Mouse (Mus musculus): ENCODE measurements at regions not wholly inside any gene's neighbourhood (a gene's known extent, or its start where the extent isn't known, plus 50 kb on each side); places are given as distances from the start of the nearest gene placed in this dataset.

DNA sequence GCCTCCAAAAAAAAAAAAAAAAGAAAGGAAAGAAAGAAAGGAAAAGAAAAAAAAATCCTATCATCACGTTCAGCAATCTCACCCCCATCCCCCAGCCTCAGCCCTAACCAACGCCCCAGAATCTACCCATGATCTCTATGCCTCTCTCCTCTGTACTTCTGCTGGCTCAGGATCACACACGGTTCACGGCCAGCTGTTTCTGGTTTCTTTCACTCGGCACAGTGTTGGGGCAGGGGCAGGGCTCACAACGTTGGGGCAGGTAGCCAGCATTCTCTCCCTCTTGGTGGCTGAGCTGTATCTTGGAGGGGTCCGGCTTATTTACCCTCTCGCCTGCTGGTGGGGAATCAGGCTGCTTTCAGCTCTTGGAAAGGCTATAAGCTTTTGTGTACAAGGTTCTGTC, 64.7 kb upstream of the Stx16 start:
- peak; percentile 33; the same call in 1 of the 2 replicates for ATAC-seq (ENCODE audit: insufficient read depth, low FRiP score)
- H3K4me1 ChIP-seq (ENCODE audit: control insufficient read depth, insufficient read depth, low read length): peaks cover 16% of the 10 kb centered on the region
- H3K9me3 ChIP-seq (replicated peaks; ENCODE audit: control insufficient read depth, low read length): no peaks in the 10 kb centered on the region
- H3K36me3 ChIP-seq (ENCODE audit: control insufficient read depth, insufficient read depth, low read length): no peaks in the 10 kb centered on the region
- H3K27ac ChIP-seq (ENCODE audit: low read length): peak overlapping the region; percentile 81
- 0 out of 2 replicates have a peak overlapping the region, but pooled peaks have one; percentile 2 for H3K9ac ChIP-seq (ENCODE audit: low read length)
- 23% methylated on average over 8 of the region's 8 CpGs for WGBS
- H3K4me2 ChIP-seq (ENCODE audit: low read depth, low read length): peak overlapping the region; percentile 14; the same call in 1 of the 2 replicates
- no peaks in the 10 kb centered on the region for H3K27me3 ChIP-seq (ENCODE audit: control insufficient read depth, insufficient read depth, low read length)
- no peak overlapping the region for H3K4me3 ChIP-seq (replicated peaks; ENCODE audit: low read length)

DNA sequence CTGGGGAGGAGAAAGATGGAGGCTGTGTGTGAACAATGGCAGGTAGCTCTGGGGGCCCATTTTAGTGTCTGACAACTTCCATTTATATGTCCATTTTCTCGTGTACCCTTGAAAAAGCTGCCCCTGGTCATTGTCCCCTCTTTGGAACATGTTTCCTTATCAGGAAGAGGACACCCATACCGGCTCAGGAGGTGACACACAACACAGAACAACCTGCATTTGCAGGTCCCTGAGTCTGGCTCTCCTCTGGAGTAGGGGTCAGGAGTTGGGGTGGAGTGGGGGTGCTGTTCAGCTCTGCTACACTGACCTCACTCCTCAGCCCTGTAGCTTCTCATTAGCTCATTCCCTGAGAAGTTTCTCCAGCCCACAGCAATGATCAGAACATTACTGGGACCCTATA, 61.7 kb upstream of the Stx16 start:
- H3K9ac ChIP-seq (ENCODE audit: low read length): no peak overlapping the region
- no peak overlapping the region for H3K27ac ChIP-seq (ENCODE audit: low read length)
- no peak overlapping the region for H3K4me3 ChIP-seq (replicated peaks; ENCODE audit: low read length)
- peaks cover 16% of the 10 kb centered on the region for H3K4me1 ChIP-seq (ENCODE audit: control insufficient read depth, insufficient read depth, low read length)
- H3K36me3 ChIP-seq (ENCODE audit: control insufficient read depth, insufficient read depth, low read length): no peaks in the 10 kb centered on the region
- 73% methylated on average over 2 of the region's 2 CpGs for WGBS
- ATAC-seq (ENCODE audit: insufficient read depth, low FRiP score): no peak
- no peak overlapping the region for H3K4me2 ChIP-seq (ENCODE audit: low read depth, low read length)
- H3K9me3 ChIP-seq (replicated peaks; ENCODE audit: control insufficient read depth, low read length): no peaks in the 10 kb centered on the region
- no peaks in the 10 kb centered on the region for H3K27me3 ChIP-seq (ENCODE audit: control insufficient read depth, insufficient read depth, low read length)

DNA sequence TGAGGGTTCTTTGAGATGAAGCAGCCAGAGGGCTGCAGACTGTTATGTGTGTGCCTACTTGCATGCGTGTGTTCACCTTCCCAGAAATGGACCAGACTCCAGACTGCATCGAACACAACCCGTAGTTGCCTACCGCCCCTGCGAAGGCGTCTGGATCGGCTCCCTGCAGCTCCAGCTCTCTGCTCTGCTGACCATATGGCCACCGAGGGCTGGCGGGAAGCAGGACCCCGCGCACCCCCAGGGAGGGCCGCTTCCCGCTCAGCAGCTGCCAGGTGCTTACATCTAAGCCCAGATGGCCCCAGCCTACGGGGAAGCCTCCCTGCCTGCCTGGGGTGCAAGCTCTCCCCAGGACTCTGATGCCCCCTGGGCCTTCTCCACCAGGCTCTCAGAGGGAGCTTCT, 60.8 kb upstream of the Stx16 start:
- Histone ChIP-seq H3K27ac (ENCODE audit: low read length) (no peak overlapping the region), H3K4me1 (ENCODE audit: control insufficient read depth, insufficient read depth, low read length) (peaks cover 9% of the 10 kb centered on the region; the same call in 1 of the 2 replicates), H3K9ac (ENCODE audit: low read length) (no peak overlapping the region; the same call in 1 of the 2 replicates), H3K27me3 (ENCODE audit: control insufficient read depth, insufficient read depth, low read length) (no peaks in the 10 kb centered on the region), H3K4me3 (replicated peaks; ENCODE audit: low read length) (no peak overlapping the region), H3K4me2 (ENCODE audit: low read depth, low read length) (no peak overlapping the region), H3K36me3 (ENCODE audit: control insufficient read depth, insufficient read depth, low read length) (no peaks in the 10 kb centered on the region), H3K9me3 (replicated peaks; ENCODE audit: control insufficient read depth, low read length) (no peaks in the 10 kb centered on the region)
- ATAC-seq (ENCODE audit: insufficient read depth, low FRiP score): no peak
- 41% methylated on average over 14 of the region's 14 CpGs for WGBS

DNA sequence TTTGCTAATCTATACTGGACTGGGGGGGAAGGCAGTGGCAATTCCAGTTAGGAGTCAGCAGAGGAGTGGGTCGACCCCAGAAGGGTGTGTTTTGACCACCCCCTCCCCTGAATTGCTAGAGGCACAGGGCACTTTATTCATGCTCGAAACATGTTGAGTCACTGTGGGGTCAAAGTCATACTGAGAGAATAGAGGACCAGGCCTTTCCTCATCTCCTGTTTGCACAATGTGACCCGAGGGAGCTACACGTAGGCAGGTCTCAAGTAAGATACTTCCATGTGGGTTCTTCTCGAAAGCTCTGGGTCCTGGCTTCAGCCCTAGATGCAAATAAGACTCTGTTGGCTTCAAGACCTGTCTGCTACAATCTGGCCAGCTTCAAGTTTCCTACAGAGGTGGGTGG, 60.0 kb upstream of the Stx16 start:
- ATAC-seq (ENCODE audit: insufficient read depth, low FRiP score): no peak
- 74% methylated on average over 5 of the region's 5 CpGs for WGBS
- H3K4me1 ChIP-seq (ENCODE audit: control insufficient read depth, insufficient read depth, low read length): peaks cover 12% of the 10 kb centered on the region
- H3K4me2 ChIP-seq (ENCODE audit: low read depth, low read length): no peak overlapping the region
- H3K36me3 ChIP-seq (ENCODE audit: control insufficient read depth, insufficient read depth, low read length): no peaks in the 10 kb centered on the region
- H3K9me3 ChIP-seq (replicated peaks; ENCODE audit: control insufficient read depth, low read length): no peaks in the 10 kb centered on the region
- no peak overlapping the region for H3K27ac ChIP-seq (ENCODE audit: low read length)
- no peaks in the 10 kb centered on the region for H3K27me3 ChIP-seq (ENCODE audit: control insufficient read depth, insufficient read depth, low read length)
- no peak overlapping the region for H3K9ac ChIP-seq (ENCODE audit: low read length)
- H3K4me3 ChIP-seq (replicated peaks; ENCODE audit: low read length): no peak overlapping the region

DNA sequence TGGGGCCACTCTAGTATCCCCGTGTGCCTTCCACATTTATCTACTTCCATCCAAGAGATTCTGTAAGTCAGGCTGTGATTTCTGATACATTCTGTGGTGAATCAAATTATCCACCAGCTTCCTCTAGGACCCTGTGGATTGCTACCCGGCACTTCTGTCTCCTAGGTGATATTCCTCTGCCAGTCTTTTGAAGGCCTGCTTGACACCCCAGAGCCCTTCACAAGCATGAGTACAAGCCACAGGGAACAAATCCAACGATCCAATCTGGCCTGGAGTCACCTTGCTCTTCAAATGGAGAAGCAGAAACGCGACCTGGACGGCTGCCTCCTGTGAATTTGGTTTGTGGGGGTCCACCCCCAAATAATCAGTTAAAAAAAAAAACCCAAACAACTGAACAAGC, 59.1 kb upstream of the Stx16 start:
- H3K9me3 ChIP-seq (replicated peaks; ENCODE audit: control insufficient read depth, low read length): no peaks in the 10 kb centered on the region
- no peak overlapping the region for H3K4me3 ChIP-seq (replicated peaks; ENCODE audit: low read length)
- no peak overlapping the region for H3K27ac ChIP-seq (ENCODE audit: low read length)
- peaks cover 15% of the 10 kb centered on the region for H3K4me1 ChIP-seq (ENCODE audit: control insufficient read depth, insufficient read depth, low read length)
- no peak overlapping the region for H3K4me2 ChIP-seq (ENCODE audit: low read depth, low read length)
- ATAC-seq (ENCODE audit: insufficient read depth, low FRiP score): no peak
- no peaks in the 10 kb centered on the region for H3K36me3 ChIP-seq (ENCODE audit: control insufficient read depth, insufficient read depth, low read length)
- no peak overlapping the region for H3K9ac ChIP-seq (ENCODE audit: low read length)
- no peaks in the 10 kb centered on the region for H3K27me3 ChIP-seq (ENCODE audit: control insufficient read depth, insufficient read depth, low read length)
- 72% methylated on average over 6 of the region's 6 CpGs for WGBS

DNA sequence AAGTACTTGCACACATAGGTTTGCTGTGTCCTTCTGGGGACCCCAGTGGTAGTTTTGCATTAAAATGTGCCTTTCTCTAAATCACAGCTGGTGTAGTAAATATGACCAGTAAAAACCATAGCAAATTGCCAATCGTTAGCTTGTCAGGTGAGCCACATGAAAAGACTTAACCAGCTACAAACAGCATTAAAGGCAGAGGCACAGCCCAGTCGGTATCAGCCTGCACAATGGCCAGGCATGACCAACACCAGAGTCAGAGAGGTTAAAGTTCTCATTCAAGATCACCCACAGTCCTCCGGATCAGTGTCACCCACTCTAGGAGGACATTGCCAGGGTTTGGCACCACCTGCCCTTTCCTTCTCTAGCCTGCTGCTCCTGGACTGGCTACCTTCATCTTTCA, 58.5 kb upstream of the Stx16 start:
- no peak overlapping the region for H3K4me2 ChIP-seq (ENCODE audit: low read depth, low read length)
- no peak overlapping the region for H3K9ac ChIP-seq (ENCODE audit: low read length)
- ATAC-seq (ENCODE audit: insufficient read depth, low FRiP score): no peak
- H3K4me3 ChIP-seq (replicated peaks; ENCODE audit: low read length): no peak overlapping the region
- H3K36me3 ChIP-seq (ENCODE audit: control insufficient read depth, insufficient read depth, low read length): no peaks in the 10 kb centered on the region
- peaks cover 21% of the 10 kb centered on the region for H3K4me1 ChIP-seq (ENCODE audit: control insufficient read depth, insufficient read depth, low read length)
- H3K9me3 ChIP-seq (replicated peaks; ENCODE audit: control insufficient read depth, low read length): no peaks in the 10 kb centered on the region
- WGBS: 72% methylated on average over 3 of the region's 3 CpGs
- no peaks in the 10 kb centered on the region for H3K27me3 ChIP-seq (ENCODE audit: control insufficient read depth, insufficient read depth, low read length)
- no peak overlapping the region for H3K27ac ChIP-seq (ENCODE audit: low read length)

DNA sequence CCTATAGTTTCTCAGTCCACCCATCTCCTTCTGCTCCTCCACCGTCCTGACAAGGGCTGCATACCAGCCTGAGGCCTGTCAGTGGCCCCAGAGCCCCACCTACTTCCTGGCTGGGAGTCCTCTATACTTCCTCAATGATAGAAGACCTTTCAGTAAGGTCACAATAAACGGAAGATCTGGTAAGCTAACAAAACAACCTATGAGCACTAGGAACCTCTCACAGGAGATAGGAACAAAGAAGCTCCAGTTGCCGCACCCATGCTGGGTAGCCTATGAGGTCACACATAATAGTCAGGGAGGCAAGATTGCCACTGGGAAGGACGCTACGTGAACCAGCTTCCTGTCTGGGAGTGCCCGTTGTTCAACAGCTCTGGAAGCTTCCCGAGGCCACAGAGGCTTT, 58.1 kb upstream of the Stx16 start:
- Histone ChIP-seq H3K36me3 (ENCODE audit: control insufficient read depth, insufficient read depth, low read length) (no peaks in the 10 kb centered on the region), H3K9me3 (replicated peaks; ENCODE audit: control insufficient read depth, low read length) (no peaks in the 10 kb centered on the region), H3K4me2 (ENCODE audit: low read depth, low read length) (no peak overlapping the region), H3K4me3 (replicated peaks; ENCODE audit: low read length) (no peak overlapping the region), H3K27ac (ENCODE audit: low read length) (no peak overlapping the region), H3K4me1 (ENCODE audit: control insufficient read depth, insufficient read depth, low read length) (peaks cover 23% of the 10 kb centered on the region), H3K27me3 (ENCODE audit: control insufficient read depth, insufficient read depth, low read length) (no peaks in the 10 kb centered on the region), H3K9ac (ENCODE audit: low read length) (no peak overlapping the region)
- 45% methylated on average over 7 of the region's 7 CpGs for WGBS
- ATAC-seq (ENCODE audit: insufficient read depth, low FRiP score): no peak

DNA sequence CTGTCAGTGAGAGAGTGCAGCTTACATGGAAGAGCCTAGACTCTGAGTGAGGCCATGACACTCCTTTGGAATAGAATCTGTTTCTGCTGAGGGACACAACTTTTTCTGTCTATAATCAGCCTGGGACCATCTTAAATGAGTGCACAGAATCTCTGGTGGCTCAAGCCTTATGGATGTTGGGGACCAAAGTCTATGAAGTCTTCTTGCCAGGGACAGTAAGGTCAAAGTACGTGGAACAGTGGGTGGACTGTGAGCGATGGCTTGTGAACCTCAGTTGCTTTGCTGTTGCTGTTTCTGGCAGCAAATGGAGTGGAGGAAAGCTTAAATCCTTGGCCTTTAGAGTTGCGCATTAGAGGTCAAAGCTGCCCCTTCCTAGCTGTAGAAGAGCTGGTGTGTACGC, 57.1 kb upstream of the Stx16 start:
- H3K4me1 ChIP-seq (ENCODE audit: control insufficient read depth, insufficient read depth, low read length): peaks cover 23% of the 10 kb centered on the region
- no peak for ATAC-seq (ENCODE audit: insufficient read depth, low FRiP score)
- no peak overlapping the region for H3K4me2 ChIP-seq (ENCODE audit: low read depth, low read length)
- H3K9ac ChIP-seq (ENCODE audit: low read length): no peak overlapping the region
- H3K27ac ChIP-seq (ENCODE audit: low read length): no peak overlapping the region
- no peak overlapping the region for H3K4me3 ChIP-seq (replicated peaks; ENCODE audit: low read length)
- no peaks in the 10 kb centered on the region for H3K27me3 ChIP-seq (ENCODE audit: control insufficient read depth, insufficient read depth, low read length)
- H3K9me3 ChIP-seq (replicated peaks; ENCODE audit: control insufficient read depth, low read length): no peaks in the 10 kb centered on the region
- no peaks in the 10 kb centered on the region for H3K36me3 ChIP-seq (ENCODE audit: control insufficient read depth, insufficient read depth, low read length)
- WGBS: 96% methylated on average over 4 of the region's 4 CpGs

DNA sequence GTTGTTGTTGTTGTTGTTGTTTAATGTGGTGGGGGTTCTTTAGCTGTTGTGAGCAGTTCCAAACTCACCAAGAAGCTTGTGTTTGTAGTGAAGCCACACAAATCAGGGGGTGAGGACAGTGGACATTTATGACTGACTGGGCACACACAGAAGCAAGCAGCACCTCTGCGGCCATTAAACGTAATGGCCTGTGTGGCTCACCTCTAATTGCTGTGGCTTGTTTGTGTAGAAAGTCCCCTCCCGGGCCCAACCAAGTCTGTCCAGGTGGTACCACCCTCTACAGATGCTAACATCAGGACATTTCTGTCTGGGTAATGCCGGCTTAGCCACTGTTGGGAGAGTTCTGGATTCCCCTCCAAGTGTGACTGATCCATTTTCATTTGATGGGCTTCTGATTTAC, 56.1 kb upstream of the Stx16 start:
- no peak overlapping the region for H3K27ac ChIP-seq (ENCODE audit: low read length)
- no peak overlapping the region for H3K4me3 ChIP-seq (replicated peaks; ENCODE audit: low read length)
- no peaks in the 10 kb centered on the region for H3K27me3 ChIP-seq (ENCODE audit: control insufficient read depth, insufficient read depth, low read length)
- H3K4me2 ChIP-seq (ENCODE audit: low read depth, low read length): no peak overlapping the region
- H3K36me3 ChIP-seq (ENCODE audit: control insufficient read depth, insufficient read depth, low read length): no peaks in the 10 kb centered on the region
- 77% methylated on average over 4 of the region's 4 CpGs for WGBS
- H3K9me3 ChIP-seq (replicated peaks; ENCODE audit: control insufficient read depth, low read length): no peaks in the 10 kb centered on the region
- H3K9ac ChIP-seq (ENCODE audit: low read length): no peak overlapping the region
- H3K4me1 ChIP-seq (ENCODE audit: control insufficient read depth, insufficient read depth, low read length): peaks cover 23% of the 10 kb centered on the region
- ATAC-seq (ENCODE audit: insufficient read depth, low FRiP score): no peak

DNA sequence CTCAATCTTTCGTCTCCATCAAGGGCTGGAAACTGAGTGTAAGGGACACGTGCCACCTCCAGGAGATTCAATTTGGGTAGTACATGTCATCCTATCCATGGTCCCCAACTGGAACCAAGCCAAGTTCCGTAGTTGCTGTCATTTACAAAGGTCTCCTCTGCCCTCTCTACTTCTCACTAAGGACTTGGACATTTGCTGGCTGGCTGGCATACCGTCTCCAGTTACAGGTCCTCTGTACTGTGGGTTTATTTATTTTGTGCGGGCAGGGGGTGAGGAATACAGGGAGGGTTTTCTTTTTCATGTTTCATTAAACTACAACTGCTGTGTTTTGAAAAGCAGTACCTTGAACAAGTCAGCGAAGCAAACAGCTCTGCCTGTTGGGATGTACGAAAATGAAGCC, 55.7 kb upstream of the Stx16 start:
- H3K9ac ChIP-seq (ENCODE audit: low read length): no peak overlapping the region
- no peak overlapping the region for H3K4me2 ChIP-seq (ENCODE audit: low read depth, low read length)
- 69% methylated on average over 7 of the region's 7 CpGs for WGBS
- H3K36me3 ChIP-seq (ENCODE audit: control insufficient read depth, insufficient read depth, low read length): no peaks in the 10 kb centered on the region
- no peak overlapping the region for H3K27ac ChIP-seq (ENCODE audit: low read length)
- H3K4me1 ChIP-seq (ENCODE audit: control insufficient read depth, insufficient read depth, low read length): peaks cover 23% of the 10 kb centered on the region
- no peak for ATAC-seq (ENCODE audit: insufficient read depth, low FRiP score)
- no peaks in the 10 kb centered on the region for H3K27me3 ChIP-seq (ENCODE audit: control insufficient read depth, insufficient read depth, low read length)
- no peak overlapping the region for H3K4me3 ChIP-seq (replicated peaks; ENCODE audit: low read length)
- H3K9me3 ChIP-seq (replicated peaks; ENCODE audit: control insufficient read depth, low read length): no peaks in the 10 kb centered on the region
